Mouse (Mus musculus) spleen, postnatal 4 days (tissue): ENCODE results near the gene Fam83e.

Experiments used
- DNase-seq, 2 experiments: peaks; one replicate each; pipeline ENCODE4 v3.0.0; 2022; ENCODE audit warnings: low spot score in 2 of 2

Gene Fam83e

GRCm38 (mm10) chr7:45715090-45715708 is 5.8 kb upstream of the Fam83e start, which contains the start of gene Rpl18:
Gene Rpl18, plus strand, starts transcription at chr7:45715457.
- DNase-seq = peak; percentile 95 to 96

GRCm38 (mm10) chr7:45715741-45716459 is 5.1 kb upstream of the Fam83e start:
- DNase-seq = peak in 1 of 2 experiments; percentile 14

GRCm38 (mm10) chr7:45716460-45716857 is 4.6 kb upstream of the Fam83e start:
- no peak for DNase-seq

- no peak for DNase-seq
These were observed 3.8 kb upstream of the Fam83e start for GRCm38 (mm10) chr7:45716952-45717917.

GRCm38 (mm10) chr7:45717918-45718297 is 3.1 kb upstream of the Fam83e start, which contains the start of gene Sphk2:
Gene Sphk2, minus strand, starts transcription at chr7:45718002.
- DNase-seq = peak; percentile 98 to 99

- peak in 1 of 2 experiments; percentile 30 for DNase-seq
These were observed 2.7 kb upstream of the Fam83e start for GRCm38 (mm10) chr7:45718331-45718730.

- peak in 1 of 2 experiments; percentile 13 for DNase-seq
These were observed 1.8 kb upstream of the Fam83e start for GRCm38 (mm10) chr7:45719180-45719579.

GRCm38 (mm10) chr7:45719738-45720412 is 1.1 kb upstream of the Fam83e start:
- peak in 1 of 2 experiments; percentile 10 for DNase-seq

GRCm38 (mm10) chr7:45721234-45721571 is 191 bp downstream of the Fam83e start:
- DNase-seq = no peak

GRCm38 (mm10) chr7:45721642-45722347 is 783 bp downstream of the Fam83e start:
- DNase-seq = no peak

- DNase-seq = no peak
These were observed 1.3 kb downstream of the Fam83e start for GRCm38 (mm10) chr7:45722348-45722713.

- DNase-seq = no peak
These were observed 2.3 kb downstream of the Fam83e start for GRCm38 (mm10) chr7:45723301-45723700.

- DNase-seq = no peak
These were observed 2.8 kb downstream of the Fam83e start for GRCm38 (mm10) chr7:45723781-45724180.

- DNase-seq = no peak
These were observed 4.1 kb downstream of the Fam83e start for GRCm38 (mm10) chr7:45725151-45725550.

GRCm38 (mm10) chr7:45725713-45726112 is 4.7 kb downstream of the Fam83e start, which contains the start of gene Spaca4:
Gene Spaca4, minus strand, starts transcription at chr7:45725813.
- no peak for DNase-seq

GRCm38 (mm10) chr7:45726419-45726818 is 5.4 kb downstream of the Fam83e start:
- no peak for DNase-seq

GRCm38 (mm10) chr7:45727625-45728024 is 6.6 kb downstream of the Fam83e start:
- no peak for DNase-seq

- DNase-seq = peak; percentile 57 to 83
These were observed 9.9 kb downstream of the Fam83e start for GRCm38 (mm10) chr7:45730727-45731431.

GRCm38 (mm10) chr7:45733477-45733876 is 12.5 kb downstream of the Fam83e start:
- no peak for DNase-seq

- peak; percentile 74 to 90 for DNase-seq
These were observed 18.3 kb downstream of the Fam83e start for GRCm38 (mm10) chr7:45739162-45739763.
